Mouse (Mus musculus) thymus, adult 2 months (tissue): ENCODE data around the gene Gm815.

ENCODE experiments used
- CTCF ChIP-seq: fragments of 200-500 bp; IDR thresholded peaks from 2 replicates; pipeline ENCODE4 v1.5.1; 2012; ENCODE audit warnings: mild to moderate bottlenecking, control low read depth, low read length, moderate library complexity, borderline replicate concordance; ENCODE audit not compliant: control insufficient read depth, poor library complexity, insufficient read depth; ENCODE audit errors: extremely low read depth
- POLR2A ChIP-seq: fragments of 200-500 bp; IDR thresholded peaks from 2 replicates; pipeline ENCODE4 v1.6.1; 2012; ENCODE audit warnings: mild to moderate bottlenecking, low read length, control low read depth, moderate library complexity; ENCODE audit not compliant: control insufficient read depth, poor library complexity, insufficient read depth; ENCODE audit errors: extremely low read depth

DNA sequence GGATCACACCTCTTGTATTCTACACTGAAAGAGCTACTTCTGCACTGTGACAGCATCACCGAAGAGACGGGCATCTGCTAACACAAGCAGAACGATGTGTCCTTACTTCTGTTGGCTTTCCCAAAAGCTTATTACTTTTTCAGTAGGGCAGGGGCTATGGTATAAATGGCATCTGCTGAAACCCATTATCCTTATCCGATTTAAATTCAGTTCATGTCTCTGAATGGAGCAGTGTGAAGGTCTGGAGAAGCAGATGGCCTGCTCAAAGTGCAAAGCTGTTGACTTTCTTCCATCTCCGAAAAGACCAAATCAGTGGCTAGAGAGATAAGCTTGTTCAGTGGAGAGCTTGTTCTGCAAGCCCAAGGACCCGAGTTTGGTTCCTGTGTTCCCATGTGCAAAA is 10.1 kb upstream of the Gm815 start:
- TF ChIP-seq POLR2A (no peak), CTCF (no peak)
